Mouse (Mus musculus): ENCODE measurements at regions not wholly inside any gene's neighbourhood (a gene's known extent, or its start where the extent isn't known, plus 50 kb on each side); places are given as distances from the start of the nearest gene placed in this dataset.

DNA sequence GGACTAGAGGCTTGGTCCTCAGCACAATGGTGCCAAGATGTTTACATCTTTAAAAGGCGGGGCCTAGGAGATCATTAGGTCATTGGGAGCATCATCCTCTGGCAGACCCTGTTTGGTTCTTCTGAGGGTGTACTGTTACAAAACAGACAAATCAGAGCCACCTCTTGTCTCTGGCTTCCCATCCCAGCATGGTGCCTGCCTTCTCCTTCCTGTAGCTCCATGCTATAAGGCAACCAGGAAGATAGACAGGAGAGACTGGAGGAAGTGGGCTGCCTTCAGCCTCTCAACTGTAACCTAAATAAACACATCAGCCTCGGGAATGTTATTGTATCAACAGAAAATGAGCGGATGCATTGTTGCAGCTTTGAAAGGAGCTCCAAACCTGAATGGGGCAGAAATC, 529.8 kb upstream of the Gm765 start:
- DNase-seq (ENCODE audit: low read depth, low spot score): no peak

GRCm38 (mm10) chr6:98869772-98870171, 527.2 kb upstream of the Gm765 start:
- no peak for DNase-seq (ENCODE audit: low read depth, low spot score)

GRCm38 (mm10) chr6:98864306-98864705, 521.8 kb upstream of the Gm765 start:
- no peak for DNase-seq (ENCODE audit: low read depth, low spot score)

GRCm38 (mm10) chr6:98855958-98856357, 513.4 kb upstream of the Gm765 start:
- no peak for DNase-seq (ENCODE audit: low read depth, low spot score)

DNA sequence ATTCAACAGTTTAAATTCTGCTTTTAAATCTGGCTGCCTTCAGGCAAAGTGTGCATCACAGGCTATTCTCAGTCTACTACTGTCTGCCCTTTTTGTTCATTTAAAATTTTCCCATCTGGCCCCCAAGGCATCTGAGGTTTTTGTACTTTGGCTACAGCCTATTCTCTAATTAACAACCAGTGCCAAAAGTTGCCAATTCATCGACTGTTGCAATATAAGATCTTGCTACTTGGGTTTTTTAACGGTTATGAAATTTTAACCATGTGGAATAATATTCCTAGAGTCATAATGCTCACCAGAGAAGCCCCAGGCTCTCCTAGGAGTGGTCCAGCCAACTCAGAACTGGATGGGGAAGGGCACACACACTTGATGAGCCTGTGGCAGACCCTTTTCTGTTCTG, 508.4 kb upstream of the Gm765 start:
- no peak for DNase-seq (ENCODE audit: low read depth, low spot score)

DNA sequence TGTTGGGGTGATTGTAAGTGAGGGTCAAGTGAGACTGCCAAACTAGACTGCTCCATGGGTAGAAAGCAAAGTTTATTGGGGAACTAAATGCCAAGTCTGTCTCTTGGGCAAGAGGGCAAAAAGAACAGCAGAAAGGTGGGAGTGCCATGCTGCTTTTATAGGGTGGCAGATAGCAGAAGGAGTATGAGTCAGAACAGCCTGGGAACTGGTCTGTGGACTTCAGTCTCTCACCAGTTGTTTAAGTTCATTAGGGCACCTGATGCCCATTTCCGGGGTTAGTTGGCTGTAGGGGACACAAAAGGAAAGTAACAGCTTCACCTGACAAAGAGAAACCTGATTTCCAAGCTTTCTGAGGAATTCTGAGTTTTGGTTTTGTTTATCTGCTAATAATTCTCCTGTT, 506.3 kb upstream of the Gm765 start:
- no peak for DNase-seq (ENCODE audit: low read depth, low spot score)

DNA sequence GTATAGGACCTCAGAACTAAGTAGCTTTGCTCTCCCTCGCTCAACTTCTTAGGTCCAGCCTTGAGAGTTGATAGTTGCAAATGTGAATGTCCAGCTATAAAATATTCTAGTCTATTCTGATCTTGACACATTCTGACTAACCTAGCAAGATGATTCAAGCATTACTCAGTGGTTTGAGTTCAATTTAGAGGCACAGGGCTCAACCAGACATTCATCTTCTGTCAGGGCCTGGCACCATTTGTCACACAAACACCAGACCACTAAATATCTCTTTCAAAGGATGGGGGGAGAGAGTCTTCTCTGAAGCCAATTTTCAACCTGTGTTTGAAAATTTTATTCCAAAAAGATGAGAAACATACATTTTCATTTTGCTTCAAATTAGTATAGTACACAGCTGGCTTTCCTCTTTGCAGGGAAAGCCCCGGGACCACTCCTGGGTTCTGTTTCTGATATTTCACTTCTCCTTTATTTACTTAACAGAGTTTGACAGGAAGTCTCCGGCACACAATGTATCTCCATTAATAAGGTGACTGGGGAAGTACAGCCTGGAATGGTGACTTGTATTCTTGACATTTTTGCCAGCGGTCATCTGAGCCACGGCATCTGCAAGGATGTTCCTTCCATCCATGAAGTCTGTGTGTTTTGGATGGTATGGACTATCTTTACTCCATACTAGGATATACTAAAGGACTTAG, 503.6 kb upstream of the Gm765 start:
- DNase-seq (ENCODE audit: low read depth, low spot score): no peak

DNA sequence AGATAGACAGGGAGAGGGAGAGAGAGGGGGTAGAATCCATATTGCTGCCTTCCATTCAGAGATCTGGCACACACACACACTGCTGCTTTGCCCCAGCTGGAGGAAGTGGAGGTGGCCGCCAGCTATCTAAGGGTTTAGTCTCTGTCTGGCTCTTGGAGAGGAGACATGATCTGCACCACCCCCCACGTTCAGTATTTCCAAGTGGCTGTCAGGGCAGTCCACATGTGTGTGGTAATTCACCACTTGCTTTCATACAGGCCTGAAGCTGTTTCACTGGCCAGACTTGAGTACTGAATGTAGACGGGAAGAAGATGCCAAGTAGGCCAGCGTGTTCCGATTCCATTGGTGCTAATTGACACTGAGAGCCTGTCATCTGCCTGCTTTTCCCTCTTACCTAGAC, 501.0 kb upstream of the Gm765 start:
- DNase-seq (ENCODE audit: low read depth, low spot score): peak; percentile 53

DNA sequence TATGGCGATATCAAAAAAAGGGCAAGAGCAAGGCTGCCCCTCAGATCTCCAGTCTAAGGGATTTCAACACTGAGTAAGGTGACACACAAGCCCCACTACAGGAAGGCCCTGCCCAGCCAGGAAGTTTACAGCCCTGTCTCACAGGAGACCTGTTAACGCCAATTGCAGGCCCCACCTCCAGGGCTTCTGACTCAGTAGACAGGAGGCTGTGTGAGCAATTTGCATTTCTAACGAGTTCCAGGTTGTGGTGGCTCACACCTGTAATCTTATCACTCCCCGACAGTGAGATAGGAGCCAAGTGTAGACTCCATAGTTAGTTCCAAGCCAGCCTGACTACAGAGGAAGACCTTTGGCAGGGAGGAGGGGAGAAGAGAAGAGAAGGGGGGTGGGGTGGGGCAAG, 500.4 kb upstream of the Gm765 start:
- DNase-seq (ENCODE audit: low read depth, low spot score): no peak

- no peak for DNase-seq (ENCODE audit: low read depth, low spot score)
These were observed 491.4 kb upstream of the Gm765 start for GRCm38 (mm10) chr6:98833922-98834321.

- no peak for DNase-seq (ENCODE audit: low read depth, low spot score)
These were observed 487.6 kb upstream of the Gm765 start for GRCm38 (mm10) chr6:98830191-98830590.

DNA sequence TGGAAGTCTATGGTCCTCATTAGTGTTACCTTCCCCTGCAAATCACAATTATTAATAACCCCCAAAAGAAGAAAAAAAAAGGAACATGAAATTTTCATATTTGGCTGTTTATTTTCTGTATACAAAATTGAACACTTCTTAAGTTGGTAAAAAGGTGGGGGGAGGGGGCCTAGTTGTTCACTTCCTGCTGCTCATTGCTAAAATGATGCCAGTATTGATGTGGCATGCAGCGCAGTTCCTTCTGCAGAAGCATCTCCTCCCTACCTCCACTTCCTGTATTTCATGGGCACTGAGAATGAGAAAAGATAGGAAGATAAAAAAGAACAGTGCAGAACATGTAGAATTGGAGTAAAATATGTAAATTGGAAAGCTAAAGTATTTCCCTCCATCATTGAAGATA, 465.5 kb upstream of the Gm765 start:
- no peak for DNase-seq (ENCODE audit: low read depth, low spot score)

DNA sequence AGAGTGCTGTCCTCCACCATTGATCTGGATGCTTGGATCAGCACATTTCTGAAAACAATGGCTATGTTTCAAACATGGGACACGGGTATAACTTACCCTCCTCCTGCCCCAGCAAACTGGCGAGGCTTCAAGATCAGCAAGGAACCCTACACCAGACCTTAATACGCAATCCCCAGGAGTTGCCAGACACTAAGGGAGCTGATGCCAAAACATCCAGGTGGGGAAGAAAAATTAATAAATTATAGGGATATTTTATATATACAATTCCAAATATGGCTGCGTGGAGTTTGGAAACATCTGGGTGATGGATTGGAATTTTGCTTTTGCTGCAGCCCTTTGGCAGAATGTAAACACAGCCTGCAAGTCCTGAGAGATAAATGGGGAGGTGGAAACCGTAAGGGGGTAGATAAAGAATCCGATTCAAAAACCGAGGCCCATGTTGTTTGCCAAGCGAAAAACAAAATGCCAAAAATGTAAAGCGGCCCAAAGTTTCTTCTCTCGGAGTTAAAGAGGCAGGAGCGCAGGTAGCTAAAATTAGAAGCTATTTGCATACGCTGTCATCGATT, 460.9 kb upstream of the Gm765 start:
- no peak for DNase-seq (ENCODE audit: low read depth, low spot score)

GRCm38 (mm10) chr6:98801061-98801460, 458.5 kb upstream of the Gm765 start:
- no peak for DNase-seq (ENCODE audit: low read depth, low spot score)

DNA sequence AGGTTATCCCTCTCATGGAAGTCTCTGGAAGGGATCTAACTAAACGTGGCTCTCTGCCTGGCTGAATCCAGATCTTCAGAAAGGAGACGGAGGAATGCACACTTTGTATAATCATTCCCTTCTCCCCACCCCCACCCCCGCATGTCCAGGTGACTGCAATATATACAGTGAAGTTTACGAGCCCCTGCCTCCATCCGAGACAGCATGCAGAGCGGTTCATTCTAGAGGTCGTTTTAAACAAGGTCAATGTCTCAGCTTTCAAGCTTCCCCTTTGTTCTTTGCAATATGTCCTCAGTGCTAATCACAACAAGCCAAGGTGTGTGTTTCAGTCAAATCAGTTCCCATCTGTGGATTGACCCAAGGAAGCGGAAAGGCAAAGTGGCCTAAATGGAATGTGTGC, 457.5 kb upstream of the Gm765 start:
- no peak for DNase-seq (ENCODE audit: low read depth, low spot score)

- no peak for DNase-seq (ENCODE audit: low read depth, low spot score)
These were observed 455.2 kb upstream of the Gm765 start for GRCm38 (mm10) chr6:98797778-98798177.

GRCm38 (mm10) chr6:98797373-98797772, 454.8 kb upstream of the Gm765 start:
- DNase-seq (ENCODE audit: low read depth, low spot score): peak; percentile 7

GRCm38 (mm10) chr6:98796666-98797065, 454.1 kb upstream of the Gm765 start:
- DNase-seq (ENCODE audit: low read depth, low spot score): no peak

DNA sequence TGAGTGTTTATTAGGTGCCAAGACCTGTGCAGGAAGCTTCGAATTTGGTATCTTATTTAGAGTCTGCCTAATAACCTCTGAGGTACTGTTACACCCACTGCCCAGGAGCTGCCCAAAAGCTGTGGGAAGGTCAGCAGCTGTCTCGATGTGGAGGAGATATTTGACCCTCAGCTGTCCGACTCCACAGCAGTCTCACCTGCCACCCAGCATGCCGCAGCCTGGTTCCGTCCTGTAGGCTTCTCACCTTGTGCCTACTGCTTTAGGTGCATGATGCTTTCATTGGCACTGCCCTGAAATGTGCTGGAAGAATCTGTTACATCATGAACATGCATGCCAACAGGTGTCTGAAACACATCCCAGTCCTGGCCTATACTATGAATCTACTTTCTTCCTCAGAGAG, 444.9 kb upstream of the Gm765 start:
- no peak for DNase-seq (ENCODE audit: low read depth, low spot score)

GRCm38 (mm10) chr6:98782074-98782473, 439.5 kb upstream of the Gm765 start:
- DNase-seq (ENCODE audit: low read depth, low spot score): no peak

DNA sequence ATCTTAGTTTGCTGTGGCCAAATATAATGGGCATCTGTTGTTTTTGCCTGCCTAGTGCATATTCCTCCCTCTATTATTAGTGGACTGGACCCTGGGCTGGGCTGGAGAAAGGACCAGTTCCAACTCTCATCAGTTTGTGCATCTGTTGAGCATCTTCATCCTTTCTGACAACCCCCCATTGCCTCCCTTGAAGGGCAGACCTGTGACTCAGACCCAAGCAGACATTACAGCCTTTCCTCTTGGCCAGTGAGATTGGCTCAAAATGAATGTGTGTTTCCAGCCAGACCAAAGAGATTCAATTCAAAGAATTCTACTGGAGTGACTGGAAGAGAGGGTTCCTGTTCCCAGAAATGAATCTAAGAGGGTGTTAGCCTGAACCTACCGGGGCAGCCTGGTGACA, 433.2 kb upstream of the Gm765 start:
- DNase-seq (ENCODE audit: low read depth, low spot score): no peak

DNA sequence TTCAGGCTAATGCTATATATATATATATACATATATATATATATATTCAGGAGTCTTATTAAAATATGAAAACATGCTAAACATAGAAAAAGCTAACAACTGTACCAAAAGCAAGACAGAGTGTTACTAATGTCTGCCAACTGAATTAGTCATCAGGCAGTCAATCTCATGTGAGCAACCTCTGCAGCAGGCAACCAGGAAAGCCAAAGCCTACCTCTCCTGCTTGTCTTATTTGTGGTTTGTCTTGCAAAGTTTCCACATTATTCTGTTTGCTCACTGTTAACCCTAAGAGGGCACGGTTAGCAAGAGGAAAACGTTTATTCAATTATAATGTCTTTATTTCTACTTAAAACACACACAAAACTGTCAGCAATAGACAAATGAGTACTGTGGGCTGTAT, 427.4 kb upstream of the Gm765 start:
- no peak for DNase-seq (ENCODE audit: low read depth, low spot score)

- DNase-seq (ENCODE audit: low read depth, low spot score): no peak
These were observed 426.8 kb upstream of the Gm765 start for GRCm38 (mm10) chr6:98769322-98769721.

- no peak for DNase-seq (ENCODE audit: low read depth, low spot score)
These were observed 425.3 kb upstream of the Gm765 start for GRCm38 (mm10) chr6:98767858-98768336.

Measured in skeletal muscle tissue, adult 2 months (tissue).